Mouse (Mus musculus) liver, adult 2 months (tissue): Measurements from ENCODE around the gene Zfp629.

Experiments used
- CTCF ChIP-seq: fragments of 200-500 bp; IDR thresholded peaks from 2 replicates; pipeline ENCODE4 v1.5.1; 2011; ENCODE audit warnings: low read depth, low read length, control low read depth
- POLR2A ChIP-seq: fragments of 200-500 bp; IDR thresholded peaks from 2 replicates; pipeline ENCODE4 v1.6.1; 2011; ENCODE audit warnings: low read length, control low read depth; ENCODE audit not compliant: insufficient read depth; ENCODE audit errors: extremely low read depth

- no peak for TF ChIP-seq POLR2A
- no peak for TF ChIP-seq CTCF
These were observed 55.0 kb downstream of the Zfp629 start for GRCm38 (mm10) chr7:127560580-127560979.
